Mouse (Mus musculus): ENCODE measurements at regions not wholly inside any gene's neighbourhood (a gene's known extent, or its start where the extent isn't known, plus 50 kb on each side); places are given as distances from the start of the nearest gene placed in this dataset.

DNA sequence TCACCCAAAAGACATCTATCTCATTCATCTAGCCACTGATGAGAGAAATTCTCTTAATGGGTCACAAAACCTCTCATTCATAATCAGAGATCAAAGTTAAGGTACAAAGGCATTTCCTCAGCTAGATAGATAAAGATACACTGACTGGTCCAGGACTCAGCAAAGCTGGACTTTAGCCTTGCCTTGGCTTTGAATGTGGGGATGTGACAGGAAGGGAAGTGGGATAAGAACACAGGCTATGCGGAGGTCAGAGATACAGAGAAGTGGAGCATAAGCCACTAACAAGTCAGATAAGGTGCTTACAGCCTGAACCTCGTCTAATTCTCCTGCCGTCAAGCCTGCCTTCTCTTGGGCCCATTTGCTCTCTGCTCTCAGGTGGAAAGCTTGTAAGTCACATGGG, 50.0 kb upstream of the Tsc22d2 start:
- DNase-seq (ENCODE audit: low spot score) (no peak), ATAC-seq (no peak)
- Histone ChIP-seq H3K4me3 (ENCODE audit: low read depth, low read length) (no peak overlapping the region), H3K9me3 (replicated peaks; ENCODE audit: control insufficient read depth, low read length) (no peaks in the 10 kb centered on the region), H3K27me3 (replicated peaks; ENCODE audit: control insufficient read depth, insufficient read depth, low read length) (no peaks in the 10 kb centered on the region), H3K27ac (ENCODE audit: low read depth, low read length) (no peak overlapping the region), H3K36me3 (ENCODE audit: control insufficient read depth, insufficient read depth, low read length) (no peaks in the 10 kb centered on the region), H3K4me1 (ENCODE audit: control insufficient read depth, insufficient read depth, low read length) (no peaks in the 10 kb centered on the region), H3K4me2 (ENCODE audit: low read length) (no peak overlapping the region), H3K9ac (ENCODE audit: low read length) (no peak overlapping the region)
- WGBS: 86% methylated on average over 3 of the region's 3 CpGs
